Mouse (Mus musculus): ENCODE results near the gene Spata16. TPM values are rescaled to one million over a fixed set of nuclear protein-coding genes. Genes with fewer than 3 reads are reported as not detected.

Gene Spata16
- total and polyA plus RNA-seq, 2 experiments from 2014 or later, result not detected

DNA sequence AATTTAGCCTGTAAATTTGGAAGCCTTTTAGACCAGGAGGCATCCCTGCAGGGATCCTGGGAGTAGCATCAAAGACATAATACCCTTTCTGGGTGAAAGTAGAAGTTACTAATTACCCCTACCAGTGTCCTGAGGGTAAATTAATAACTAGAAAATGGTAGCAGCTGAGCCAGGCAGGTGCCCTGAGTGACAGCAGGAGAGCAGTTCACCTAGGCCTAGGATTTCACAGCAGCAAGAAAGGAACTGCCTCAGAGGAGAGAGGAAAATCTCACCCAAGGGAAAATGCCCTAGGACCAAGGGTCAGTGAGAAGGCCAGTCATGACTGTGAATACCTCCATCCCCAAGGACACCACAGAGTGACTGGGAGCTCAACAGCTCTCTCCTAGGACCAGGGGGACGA is 333.9 kb downstream of the Spata16 start:
- no peak overlapping the region for H3K9ac ChIP-seq (replicated peaks; ENCODE audit: low read length, poor library complexity, severe bottlenecking)
- ATAC-seq (ENCODE audit: low FRiP score) (no peak), DNase-seq (ENCODE audit: low spot score) (no peak)
- no peak overlapping the region for H3K27ac ChIP-seq (ENCODE audit: low read depth, low read length)
- no peak overlapping the region for H3K4me2 ChIP-seq (ENCODE audit: low read depth, low read length, poor library complexity, severe bottlenecking)
- no peaks in the 10 kb centered on the region for H3K9me3 ChIP-seq (ENCODE audit: low read length)
- no peaks in the 10 kb centered on the region for H3K36me3 ChIP-seq (ENCODE audit: insufficient read depth, low read length)
- no peak overlapping the region for H3K4me3 ChIP-seq (ENCODE audit: low read depth, low read length)
- WGBS, result 38% methylated on average over 1 of the region's 1 CpGs
- no peaks in the 10 kb centered on the region for H3K27me3 ChIP-seq (ENCODE audit: insufficient read depth, low read length)
- no peaks in the 10 kb centered on the region for H3K4me1 ChIP-seq (ENCODE audit: insufficient read depth, low read length)
- no peak for TF ChIP-seq CTCF (IDR thresholded peaks at IDR 0.05)

DNA sequence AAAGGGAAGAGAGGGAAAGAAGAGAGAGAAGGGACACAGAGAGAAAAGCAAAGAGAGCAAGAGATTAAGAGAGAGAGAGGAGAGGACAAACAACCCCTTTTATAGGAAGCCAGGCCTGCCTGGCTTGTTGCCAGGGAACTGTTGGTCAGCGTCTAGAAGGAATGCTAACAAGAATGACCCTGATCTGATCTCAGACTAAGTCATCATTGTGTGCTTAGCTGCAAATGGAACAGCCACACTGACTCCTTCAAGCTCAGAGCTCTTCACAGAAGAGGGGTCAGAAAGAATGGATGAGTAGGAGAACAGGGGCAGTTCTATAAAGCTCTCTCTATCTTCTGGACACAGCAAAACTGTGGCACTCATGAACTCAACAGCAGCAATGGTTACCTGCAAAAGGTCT is 334.7 kb downstream of the Spata16 start:
- no peaks in the 10 kb centered on the region for H3K4me1 ChIP-seq (ENCODE audit: insufficient read depth, low read length)
- peak; percentile 16 for DNase-seq (ENCODE audit: low spot score)
- no peak for ATAC-seq (ENCODE audit: low FRiP score)

DNA sequence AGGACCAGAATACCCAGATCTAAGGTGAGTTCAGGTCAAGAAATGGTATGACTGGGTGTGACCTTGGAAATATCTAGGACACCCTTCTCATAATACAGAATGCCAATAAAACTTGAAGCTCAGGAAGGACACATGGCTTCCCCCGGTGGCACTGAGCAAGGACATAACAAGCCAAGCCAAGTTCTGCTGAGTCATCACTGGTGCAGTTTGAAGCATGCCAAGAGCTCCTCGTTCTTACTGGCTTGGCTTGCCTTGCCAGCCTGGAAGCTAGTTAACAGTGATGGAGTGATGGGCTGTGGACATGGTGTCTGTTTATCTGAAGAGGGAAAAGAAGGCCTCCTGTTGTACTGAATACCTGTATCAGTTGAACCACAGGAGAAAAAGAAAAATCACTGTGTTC is 342.2 kb downstream of the Spata16 start:
- Histone ChIP-seq H3K9ac (replicated peaks; ENCODE audit: low read length, poor library complexity, severe bottlenecking) (no peak overlapping the region), H3K9me3 (ENCODE audit: low read length) (no peaks in the 10 kb centered on the region), H3K27ac (ENCODE audit: low read depth, low read length) (no peak overlapping the region), H3K4me3 (ENCODE audit: low read depth, low read length) (no peak overlapping the region), H3K36me3 (ENCODE audit: insufficient read depth, low read length) (no peaks in the 10 kb centered on the region), H3K4me2 (ENCODE audit: low read depth, low read length, poor library complexity, severe bottlenecking) (no peak overlapping the region), H3K4me1 (ENCODE audit: insufficient read depth, low read length) (no peaks in the 10 kb centered on the region), H3K27me3 (ENCODE audit: insufficient read depth, low read length) (no peaks in the 10 kb centered on the region)
- no peak for ATAC-seq (ENCODE audit: low FRiP score)
- no peak for TF ChIP-seq CTCF (IDR thresholded peaks at IDR 0.05)
- no peak for DNase-seq (ENCODE audit: low spot score)
- 85% methylated on average over 2 of the region's 2 CpGs for WGBS

More for the DNA sequence above, 334.7 kb downstream of the Spata16 start:
- no peaks in the 10 kb centered on the region for H3K9me3 ChIP-seq (ENCODE audit: low read length)
- no peaks in the 10 kb centered on the region for H3K27me3 ChIP-seq (ENCODE audit: insufficient read depth, low read length)
- H3K4me3 ChIP-seq (ENCODE audit: low read depth, low read length), result no peak overlapping the region
- no peak overlapping the region for H3K27ac ChIP-seq (ENCODE audit: low read depth, low read length)
- H3K4me2 ChIP-seq (ENCODE audit: low read depth, low read length, poor library complexity, severe bottlenecking), result no peak overlapping the region
- 6% methylated on average over 1 of the region's 1 CpGs for WGBS
- H3K9ac ChIP-seq (replicated peaks; ENCODE audit: low read length, poor library complexity, severe bottlenecking), result no peak overlapping the region
- TF ChIP-seq CTCF (IDR thresholded peaks at IDR 0.05), result no peak
- H3K36me3 ChIP-seq (ENCODE audit: insufficient read depth, low read length), result no peaks in the 10 kb centered on the region

DNA sequence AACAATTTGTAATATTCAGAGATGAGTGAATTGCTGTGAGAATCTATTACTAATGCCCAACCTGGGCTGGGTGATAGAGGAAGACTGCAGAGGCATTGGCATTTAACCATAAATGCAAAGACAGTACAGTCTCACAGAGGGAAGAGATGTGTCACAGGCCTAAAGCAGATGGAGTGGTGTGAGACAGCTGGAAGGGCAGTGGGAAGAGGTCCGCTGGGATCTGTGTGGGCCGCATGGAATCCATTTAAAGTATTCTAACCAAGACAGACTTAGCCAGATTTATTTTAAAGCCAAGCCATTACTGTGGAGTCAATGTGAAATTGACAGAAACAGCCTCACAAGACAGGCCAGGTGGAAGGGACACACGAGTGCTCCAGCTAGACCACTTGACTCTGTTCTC is 343.0 kb downstream of the Spata16 start:
- no peak for TF ChIP-seq CTCF (IDR thresholded peaks at IDR 0.05)

DNA sequence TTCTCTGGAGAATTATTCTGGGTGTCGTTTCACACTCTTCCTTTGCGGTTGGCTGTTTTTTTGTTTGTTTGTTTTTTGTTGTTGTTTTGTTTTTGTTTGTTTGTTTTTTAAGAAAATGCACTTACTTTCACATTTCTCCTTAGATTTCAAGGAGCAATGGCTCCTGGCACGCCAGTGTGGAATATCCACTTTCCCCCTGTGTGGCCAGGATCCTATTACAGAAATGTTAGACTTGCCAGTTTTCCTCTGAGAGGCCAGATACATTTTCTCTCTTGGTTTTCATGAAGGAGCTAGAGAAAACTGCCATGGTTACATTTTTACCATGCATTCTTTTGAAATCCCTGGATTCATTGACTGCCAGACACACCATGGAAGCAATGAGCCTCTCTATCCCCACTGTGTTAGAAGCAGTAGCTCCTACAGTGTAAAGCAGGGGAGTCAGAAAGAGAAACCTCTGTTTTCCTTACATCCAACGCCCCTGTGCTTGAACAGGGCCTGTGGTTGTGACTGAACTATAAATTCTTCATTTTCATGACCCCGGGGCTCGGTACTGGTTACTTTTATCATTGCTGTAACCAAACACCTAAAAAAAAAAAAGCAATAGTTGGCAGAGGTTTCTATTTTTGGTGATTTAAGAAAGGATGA is 344.7 kb downstream of the Spata16 start:
- Histone ChIP-seq H3K27ac (ENCODE audit: low read depth, low read length) (no peak overlapping the region), H3K4me3 (ENCODE audit: low read depth, low read length) (no peak overlapping the region), H3K9ac (replicated peaks; ENCODE audit: low read length, poor library complexity, severe bottlenecking) (no peak overlapping the region), H3K4me1 (ENCODE audit: insufficient read depth, low read length) (no peaks in the 10 kb centered on the region), H3K27me3 (ENCODE audit: insufficient read depth, low read length) (no peaks in the 10 kb centered on the region), H3K9me3 (ENCODE audit: low read length) (no peaks in the 10 kb centered on the region), H3K4me2 (ENCODE audit: low read depth, low read length, poor library complexity, severe bottlenecking) (no peak overlapping the region), H3K36me3 (ENCODE audit: insufficient read depth, low read length) (no peaks in the 10 kb centered on the region)
- 82% methylated on average over 6 of the region's 6 CpGs for WGBS
- no peak for ATAC-seq (ENCODE audit: low FRiP score)
- DNase-seq (ENCODE audit: low spot score), result no peak
- TF ChIP-seq CTCF (IDR thresholded peaks at IDR 0.05), result no peak

More for the DNA sequence above, 343.0 kb downstream of the Spata16 start:
- H3K4me3 ChIP-seq (ENCODE audit: low read depth, low read length), result no peak overlapping the region
- no peaks in the 10 kb centered on the region for H3K36me3 ChIP-seq (ENCODE audit: insufficient read depth, low read length)
- no peaks in the 10 kb centered on the region for H3K4me1 ChIP-seq (ENCODE audit: insufficient read depth, low read length)
- H3K4me2 ChIP-seq (ENCODE audit: low read depth, low read length, poor library complexity, severe bottlenecking), result no peak overlapping the region
- H3K9me3 ChIP-seq (ENCODE audit: low read length), result no peaks in the 10 kb centered on the region
- 88% methylated on average over 3 of the region's 3 CpGs for WGBS
- no peak overlapping the region for H3K9ac ChIP-seq (replicated peaks; ENCODE audit: low read length, poor library complexity, severe bottlenecking)
- no peak for DNase-seq (ENCODE audit: low spot score)
- no peak for ATAC-seq (ENCODE audit: low FRiP score)
- no peak overlapping the region for H3K27ac ChIP-seq (ENCODE audit: low read depth, low read length)
- no peaks in the 10 kb centered on the region for H3K27me3 ChIP-seq (ENCODE audit: insufficient read depth, low read length)

DNA sequence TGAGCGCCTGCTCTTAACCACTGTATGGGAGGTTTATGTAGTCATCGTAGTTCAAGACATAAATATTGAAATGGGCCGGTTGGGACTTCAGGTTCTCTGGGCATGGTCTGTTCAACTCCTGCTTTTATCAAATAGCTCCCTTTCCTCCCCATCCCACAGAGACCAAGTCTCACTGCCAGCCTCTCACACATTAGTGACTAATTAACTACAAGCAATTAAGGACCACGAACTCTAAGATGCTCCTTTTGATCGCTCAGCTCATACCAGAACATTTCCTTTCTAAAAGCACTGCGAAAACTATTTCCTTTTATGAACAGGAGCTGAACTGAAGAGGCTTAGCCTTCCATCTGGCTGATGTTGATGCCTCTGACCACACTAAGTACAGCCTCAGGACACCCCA is 346.3 kb downstream of the Spata16 start:
- TF ChIP-seq CTCF (IDR thresholded peaks at IDR 0.05), result no peak
- Histone ChIP-seq H3K27ac (ENCODE audit: low read depth, low read length) (no peak overlapping the region), H3K4me2 (ENCODE audit: low read depth, low read length, poor library complexity, severe bottlenecking) (no peak overlapping the region), H3K4me1 (ENCODE audit: insufficient read depth, low read length) (no peaks in the 10 kb centered on the region), H3K27me3 (ENCODE audit: insufficient read depth, low read length) (no peaks in the 10 kb centered on the region), H3K9ac (replicated peaks; ENCODE audit: low read length, poor library complexity, severe bottlenecking) (no peak overlapping the region), H3K36me3 (ENCODE audit: insufficient read depth, low read length) (no peaks in the 10 kb centered on the region), H3K4me3 (ENCODE audit: low read depth, low read length) (no peak overlapping the region), H3K9me3 (ENCODE audit: low read length) (no peaks in the 10 kb centered on the region)
- DNase-seq (ENCODE audit: low spot score), result no peak
- ATAC-seq (ENCODE audit: low FRiP score), result no peak
- 94% methylated on average over 6 of the region's 6 CpGs for WGBS

Data from midbrain, postnatal 0 days (tissue).